Mouse (Mus musculus): ENCODE results near the gene Parva.

The Parva gene

GRCm38 (mm10) chr7:112444152-112444984 is 17.1 kb downstream of the Parva start:
- Histone ChIP-seq H3K4me3 (replicated peaks; ENCODE audit: low read length) (no peak overlapping the region), H3K36me3 (ENCODE audit: insufficient read depth, low read length) (no peaks in the 10 kb centered on the region), H3K9me3 (ENCODE audit: low read length) (no peaks in the 10 kb centered on the region), H3K27me3 (ENCODE audit: insufficient read depth, low read length) (peaks cover 15% of the 10 kb centered on the region), H3K4me1 (replicated peaks; ENCODE audit: low read depth, low read length) (peaks cover 12% of the 10 kb centered on the region)
- no peak for TF ChIP-seq NANOG (IDR thresholded peaks at IDR 0.05; ENCODE audit: borderline replicate concordance, low read length)
- TF ChIP-seq CTCF (conservative IDR thresholded peaks at IDR 0.05; ENCODE audit: low read length): no peak
- TF ChIP-seq POU5F1 (IDR thresholded peaks at IDR 0.05; ENCODE audit: borderline replicate concordance, low read length): no peak

GRCm38 (mm10) chr7:112444985-112445367 is 17.7 kb downstream of the Parva start:
- Histone ChIP-seq H3K36me3 (ENCODE audit: insufficient read depth, low read length) (no peaks in the 10 kb centered on the region), H3K27me3 (ENCODE audit: insufficient read depth, low read length) (peaks cover 15% of the 10 kb centered on the region), H3K4me1 (replicated peaks; ENCODE audit: low read depth, low read length) (peaks cover 16% of the 10 kb centered on the region), H3K9me3 (ENCODE audit: low read length) (no peaks in the 10 kb centered on the region), H3K4me3 (replicated peaks; ENCODE audit: low read length) (no peak overlapping the region)
- TF ChIP-seq NANOG (IDR thresholded peaks at IDR 0.05; ENCODE audit: borderline replicate concordance, low read length) (no peak), CTCF (conservative IDR thresholded peaks at IDR 0.05; ENCODE audit: low read length) (no peak), POU5F1 (IDR thresholded peaks at IDR 0.05; ENCODE audit: borderline replicate concordance, low read length) (no peak)

GRCm38 (mm10) chr7:112446498-112446897 is 19.2 kb downstream of the Parva start:
- Histone ChIP-seq H3K4me3 (replicated peaks; ENCODE audit: low read length) (no peak overlapping the region), H3K27me3 (ENCODE audit: insufficient read depth, low read length) (peaks cover 15% of the 10 kb centered on the region), H3K36me3 (ENCODE audit: insufficient read depth, low read length) (no peaks in the 10 kb centered on the region), H3K9me3 (ENCODE audit: low read length) (no peaks in the 10 kb centered on the region), H3K4me1 (replicated peaks; ENCODE audit: low read depth, low read length) (peaks cover 29% of the 10 kb centered on the region)
- TF ChIP-seq POU5F1 (IDR thresholded peaks at IDR 0.05; ENCODE audit: borderline replicate concordance, low read length) (no peak), CTCF (conservative IDR thresholded peaks at IDR 0.05; ENCODE audit: low read length) (no peak), NANOG (IDR thresholded peaks at IDR 0.05; ENCODE audit: borderline replicate concordance, low read length) (no peak)

- no peaks in the 10 kb centered on the region for H3K36me3 ChIP-seq (ENCODE audit: insufficient read depth, low read length)
- H3K9me3 ChIP-seq (ENCODE audit: low read length): no peaks in the 10 kb centered on the region
- H3K4me3 ChIP-seq (replicated peaks; ENCODE audit: low read length): no peak overlapping the region
- H3K4me1 ChIP-seq (replicated peaks; ENCODE audit: low read depth, low read length): peaks cover 51% of the 10 kb centered on the region
- H3K27me3 ChIP-seq (ENCODE audit: insufficient read depth, low read length): peaks cover 5% of the 10 kb centered on the region
- TF ChIP-seq POU5F1 (IDR thresholded peaks at IDR 0.05; ENCODE audit: borderline replicate concordance, low read length): no peak
- no peak for TF ChIP-seq NANOG (IDR thresholded peaks at IDR 0.05; ENCODE audit: borderline replicate concordance, low read length)
- TF ChIP-seq CTCF (conservative IDR thresholded peaks at IDR 0.05; ENCODE audit: low read length): no peak
Observed at GRCm38 (mm10) chr7:112449954-112450700, 22.8 kb downstream of the Parva start.

GRCm38 (mm10) chr7:112452471-112452870 is 25.2 kb downstream of the Parva start:
- Histone ChIP-seq H3K36me3 (ENCODE audit: insufficient read depth, low read length) (no peaks in the 10 kb centered on the region), H3K27me3 (ENCODE audit: insufficient read depth, low read length) (0 out of 2 replicates have a peak, but pooled peaks cover 2% of the 10 kb centered on the region)
- no peak for TF ChIP-seq NANOG (IDR thresholded peaks at IDR 0.05; ENCODE audit: borderline replicate concordance, low read length)
- TF ChIP-seq POU5F1 (IDR thresholded peaks at IDR 0.05; ENCODE audit: borderline replicate concordance, low read length): no peak

GRCm38 (mm10) chr7:112453805-112454214 is 26.5 kb downstream of the Parva start:
- TF ChIP-seq POU5F1 (IDR thresholded peaks at IDR 0.05; ENCODE audit: borderline replicate concordance, low read length) (no peak), NANOG (IDR thresholded peaks at IDR 0.05; ENCODE audit: borderline replicate concordance, low read length) (0 out of 2 replicates have a peak, but pooled peaks have one; percentile 33)

More at GRCm38 (mm10) chr7:112452471-112452870, 25.2 kb downstream of the Parva start:
- Histone ChIP-seq H3K4me1 (replicated peaks; ENCODE audit: low read depth, low read length) (peaks cover 50% of the 10 kb centered on the region), H3K9me3 (ENCODE audit: low read length) (no peaks in the 10 kb centered on the region), H3K4me3 (replicated peaks; ENCODE audit: low read length) (no peak overlapping the region)

GRCm38 (mm10) chr7:112454380-112454779 is 27.1 kb downstream of the Parva start:
- no peaks in the 10 kb centered on the region for H3K36me3 ChIP-seq (ENCODE audit: insufficient read depth, low read length)
- H3K27me3 ChIP-seq (ENCODE audit: insufficient read depth, low read length): no peaks in the 10 kb centered on the region
- no peaks in the 10 kb centered on the region for H3K9me3 ChIP-seq (ENCODE audit: low read length)
- no peak overlapping the region for H3K4me3 ChIP-seq (replicated peaks; ENCODE audit: low read length)
- no peak for TF ChIP-seq CTCF (conservative IDR thresholded peaks at IDR 0.05; ENCODE audit: low read length)
- TF ChIP-seq POU5F1 (IDR thresholded peaks at IDR 0.05; ENCODE audit: borderline replicate concordance, low read length): no peak
- no peak for TF ChIP-seq NANOG (IDR thresholded peaks at IDR 0.05; ENCODE audit: borderline replicate concordance, low read length)
- peaks cover 50% of the 10 kb centered on the region for H3K4me1 ChIP-seq (replicated peaks; ENCODE audit: low read depth, low read length)

More at GRCm38 (mm10) chr7:112453805-112454214, 26.5 kb downstream of the Parva start:
- H3K4me3 ChIP-seq (replicated peaks; ENCODE audit: low read length): no peak overlapping the region
- H3K36me3 ChIP-seq (ENCODE audit: insufficient read depth, low read length): no peaks in the 10 kb centered on the region
- H3K9me3 ChIP-seq (ENCODE audit: low read length): no peaks in the 10 kb centered on the region
- no peaks in the 10 kb centered on the region for H3K27me3 ChIP-seq (ENCODE audit: insufficient read depth, low read length)
- peaks cover 50% of the 10 kb centered on the region for H3K4me1 ChIP-seq (replicated peaks; ENCODE audit: low read depth, low read length)

GRCm38 (mm10) chr7:112454951-112455350 is 27.6 kb downstream of the Parva start:
- Histone ChIP-seq H3K27me3 (ENCODE audit: insufficient read depth, low read length) (no peaks in the 10 kb centered on the region), H3K9me3 (ENCODE audit: low read length) (no peaks in the 10 kb centered on the region), H3K4me3 (replicated peaks; ENCODE audit: low read length) (no peak overlapping the region), H3K4me1 (replicated peaks; ENCODE audit: low read depth, low read length) (peaks cover 46% of the 10 kb centered on the region), H3K36me3 (ENCODE audit: insufficient read depth, low read length) (no peaks in the 10 kb centered on the region)
- TF ChIP-seq NANOG (IDR thresholded peaks at IDR 0.05; ENCODE audit: borderline replicate concordance, low read length): no peak
- no peak for TF ChIP-seq POU5F1 (IDR thresholded peaks at IDR 0.05; ENCODE audit: borderline replicate concordance, low read length)
- no peak for TF ChIP-seq CTCF (conservative IDR thresholded peaks at IDR 0.05; ENCODE audit: low read length)
